Mouse (Mus musculus) limb, embryonic 10.5 days (tissue): ENCODE measurements at regions not wholly inside any gene's neighbourhood (a gene's known extent, or its start where the extent isn't known, plus 50 kb on each side); places are given as distances from the start of the nearest gene placed in this dataset. TPM values are rescaled to one million over a fixed set of nuclear protein-coding genes. Genes with fewer than 3 reads are reported as not detected.

Source experiments
- DNase-seq: peaks from one replicate; pipeline ENCODE4 v3.0.0-alpha.2; 2017; ENCODE audit warnings: low spot score
- H3K27ac ChIP-seq: fragments of 300-500 bp; sonication (generic); 2 replicates; pipeline ENCODE4 v1.5.1; 2016; ENCODE audit warnings: mild to moderate bottlenecking
- H3K27me3 ChIP-seq: fragments of 300-500 bp; sonication (generic); 2 replicates; pipeline ENCODE4 v1.6.1; 2016; ENCODE audit warnings: low read depth, mild to moderate bottlenecking; ENCODE audit not compliant: poor library complexity, severe bottlenecking
- H3K36me3 ChIP-seq: fragments of 300-500 bp; sonication (generic); 2 replicates; pipeline ENCODE4 v1.6.1; 2016; ENCODE audit warnings: mild to moderate bottlenecking, moderate library complexity
- H3K4me1 ChIP-seq: fragments of 300-500 bp; sonication (generic); 2 replicates; pipeline ENCODE4 v1.6.1; 2016
- H3K4me3 ChIP-seq: fragments of 300-500 bp; sonication (generic); 2 replicates; pipeline ENCODE4 v1.5.1; 2016; ENCODE audit warnings: mild to moderate bottlenecking, moderate library complexity
- H3K9me3 ChIP-seq: fragments of 300-500 bp; sonication (generic); replicated peaks from 2 replicates; pipeline ENCODE4 v1.6.1; 2016; ENCODE audit warnings: mild to moderate bottlenecking
- WGBS: fragments of 180-500 bp; shearing (Covaris S2); methylation state at CpG from one replicate; pipeline ENCODE4 v1.1.7; 2016; 5-methylcytosine and 5-hydroxymethylcytosine counted together
- microRNA counts: library from miRNA; unstranded; fragments of <30 nt; microRNA quantifications from one replicate; lab custom pipeline; 2017
- microRNA-seq: library from miRNA; unstranded; fragments of <30 nt; microRNA quantifications from one replicate; pipeline ENCODE4, GENCODE M21; 2017

- H3K4me3 ChIP-seq, result no peak overlapping the region
- H3K36me3 ChIP-seq, result no peaks in the 10 kb centered on the region
- H3K27ac ChIP-seq, result no peak overlapping the region
- peaks cover 44% of the 10 kb centered on the region for H3K4me1 ChIP-seq
- no peaks in the 10 kb centered on the region for H3K9me3 ChIP-seq
- no peak for DNase-seq
- H3K27me3 ChIP-seq, result peaks cover 92% of the 10 kb centered on the region
- WGBS, result 46% methylated on average over 6 of the region's 6 CpGs
Observed at GRCm38 (mm10) chr14:64592176-64592575, 488.1 kb downstream of the Prss52 start.

- no peak overlapping the region for H3K27ac ChIP-seq
- DNase-seq, result no peak
- H3K9me3 ChIP-seq, result no peaks in the 10 kb centered on the region
- H3K4me3 ChIP-seq, result no peak overlapping the region
- H3K27me3 ChIP-seq, result peaks cover 89% of the 10 kb centered on the region
- 75% methylated on average over 13 of the region's 13 CpGs for WGBS
- H3K36me3 ChIP-seq, result no peaks in the 10 kb centered on the region
- peaks cover 44% of the 10 kb centered on the region for H3K4me1 ChIP-seq
Observed at GRCm38 (mm10) chr14:64592706-64593320, 488.7 kb downstream of the Prss52 start.

GRCm38 (mm10) chr14:64593564-64593963 is 489.5 kb downstream of the Prss52 start:
- no peaks in the 10 kb centered on the region for H3K9me3 ChIP-seq
- no peaks in the 10 kb centered on the region for H3K36me3 ChIP-seq
- DNase-seq, result no peak
- H3K4me1 ChIP-seq, result peaks cover 43% of the 10 kb centered on the region
- no peak overlapping the region for H3K4me3 ChIP-seq
- 49% methylated on average over 4 of the region's 4 CpGs for WGBS
- peaks cover 82% of the 10 kb centered on the region for H3K27me3 ChIP-seq
- H3K27ac ChIP-seq, result no peak overlapping the region

- Histone ChIP-seq H3K27me3 (peaks cover 77% of the 10 kb centered on the region), H3K4me3 (no peak overlapping the region), H3K4me1 (peaks cover 43% of the 10 kb centered on the region), H3K36me3 (no peaks in the 10 kb centered on the region), H3K9me3 (no peaks in the 10 kb centered on the region), H3K27ac (no peak overlapping the region)
- DNase-seq, result no peak
- WGBS, result 53% methylated on average over 7 of the region's 7 CpGs
Observed at GRCm38 (mm10) chr14:64594021-64594561, 490.0 kb downstream of the Prss52 start.

- no peak overlapping the region for H3K4me3 ChIP-seq
- 45% methylated on average over 10 of the region's 10 CpGs for WGBS
- H3K9me3 ChIP-seq, result no peaks in the 10 kb centered on the region
- H3K4me1 ChIP-seq, result peaks cover 36% of the 10 kb centered on the region
- H3K36me3 ChIP-seq, result no peaks in the 10 kb centered on the region
- H3K27me3 ChIP-seq, result peaks cover 68% of the 10 kb centered on the region
- H3K27ac ChIP-seq, result no peak overlapping the region
- DNase-seq, result no peak
Observed at GRCm38 (mm10) chr14:64594811-64595522, 490.9 kb downstream of the Prss52 start.

- 45% methylated on average over 1 of the region's 1 CpGs for WGBS
Observed at GRCm38 (mm10) chr14:64595523-64595889, 491.4 kb downstream of the Prss52 start.

GRCm38 (mm10) chr14:64595891-64596290 is 491.8 kb downstream of the Prss52 start:
- Histone ChIP-seq H3K4me3 (no peak overlapping the region), H3K27ac (no peak overlapping the region), H3K27me3 (peaks cover 59% of the 10 kb centered on the region), H3K4me1 (peaks cover 27% of the 10 kb centered on the region), H3K9me3 (no peaks in the 10 kb centered on the region), H3K36me3 (no peaks in the 10 kb centered on the region)
- 82% methylated on average over 4 of the region's 4 CpGs for WGBS
- DNase-seq, result no peak

More at GRCm38 (mm10) chr14:64595523-64595889, 491.4 kb downstream of the Prss52 start:
- peaks cover 31% of the 10 kb centered on the region for H3K4me1 ChIP-seq
- H3K27me3 ChIP-seq, result peaks cover 62% of the 10 kb centered on the region
- no peak for DNase-seq
- no peaks in the 10 kb centered on the region for H3K36me3 ChIP-seq
- H3K4me3 ChIP-seq, result no peak overlapping the region
- H3K27ac ChIP-seq, result no peak overlapping the region
- H3K9me3 ChIP-seq, result no peaks in the 10 kb centered on the region

GRCm38 (mm10) chr14:64597218-64597617 is 493.1 kb downstream of the Prss52 start:
- Histone ChIP-seq H3K4me1 (peaks cover 18% of the 10 kb centered on the region), H3K36me3 (no peaks in the 10 kb centered on the region), H3K27me3 (peaks cover 45% of the 10 kb centered on the region), H3K4me3 (no peak overlapping the region), H3K9me3 (no peaks in the 10 kb centered on the region), H3K27ac (no peak overlapping the region)
- DNase-seq, result no peak
- 69% methylated on average over 8 of the region's 8 CpGs for WGBS

MicroRNA genes in the stretch of these regions (microRNA counts, 519-probe panel; counts per million panel counts)
- 684 counts per million, percentile 72 among the panel's probes with 10 or more counts for microRNA mmu-miR-124 (lab: Ali Mortazavi, UCI)

Small RNA genes lying in the stretch of these regions (microRNA-seq; reads per million reads assigned to microRNA genes)
- not detected for gene Mir124a-1
- gene Mir3078, result not detected
